Mouse (Mus musculus): ENCODE results near the gene Trim28.

GRCm38 (mm10) chr7:13042511-13042910 is 43.6 kb downstream of the Trim28 start:
- no peak for TF ChIP-seq CTCF (IDR thresholded peaks at IDR 0.05; ENCODE audit: low read depth)
- no peak for TF ChIP-seq EP300 (IDR thresholded peaks at IDR 0.05; ENCODE audit: low read depth)

Measured in liver, embryonic 14.5 days (tissue).